Mouse (Mus musculus): ENCODE results near the gene Ceacam19. TPM values are rescaled to one million over a fixed set of nuclear protein-coding genes. Genes with fewer than 3 reads are reported as not detected.

Ceacam19 gene
- polyA plus RNA-seq, 1 experiment from 2014 or later, result 0.23 TPM

DNA sequence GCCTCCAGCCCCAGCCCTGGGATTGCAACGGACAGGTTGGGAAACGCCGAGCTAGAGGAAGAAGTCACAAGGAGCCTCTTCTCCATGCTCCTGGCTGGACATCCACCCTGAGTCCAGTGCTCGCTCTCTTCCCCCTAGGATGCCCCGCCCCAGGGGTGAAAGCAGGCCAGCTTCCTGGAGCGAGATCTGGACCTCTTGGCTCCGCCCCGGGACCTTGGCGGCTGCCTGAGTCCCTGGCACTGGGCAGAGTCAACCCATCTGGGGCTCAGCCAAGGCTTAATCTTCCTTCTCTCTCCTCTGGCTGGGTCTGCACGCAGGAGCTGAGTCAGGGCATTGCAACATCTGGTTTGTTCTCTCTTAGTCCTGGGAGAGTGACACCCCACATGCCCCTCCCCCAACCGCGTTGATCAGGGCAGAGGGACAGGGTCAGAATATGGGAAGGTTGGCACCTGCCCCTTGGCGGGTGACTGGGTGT lies 57.0 kb downstream of the Ceacam19 start:
- H3K4me2 ChIP-seq (replicated peaks), result no peak overlapping the region
- no peak overlapping the region for H3K4me3 ChIP-seq
- H3K9me3 ChIP-seq, result no peaks in the 10 kb centered on the region
- no peak overlapping the region for H3K9ac ChIP-seq
- 29% methylated on average over 13 of the region's 13 CpGs for WGBS
- no peak overlapping the region for H3K27ac ChIP-seq
- peaks cover 11% of the 10 kb centered on the region for H3K4me1 ChIP-seq
- no peaks in the 10 kb centered on the region for H3K36me3 ChIP-seq
- ATAC-seq (ENCODE audit: low FRiP score, low read depth), result peak; percentile 41; the same call in 1 of the 2 replicates
- peaks cover 10% of the 10 kb centered on the region; the same call in 1 of the 2 replicates for H3K27me3 ChIP-seq

DNA sequence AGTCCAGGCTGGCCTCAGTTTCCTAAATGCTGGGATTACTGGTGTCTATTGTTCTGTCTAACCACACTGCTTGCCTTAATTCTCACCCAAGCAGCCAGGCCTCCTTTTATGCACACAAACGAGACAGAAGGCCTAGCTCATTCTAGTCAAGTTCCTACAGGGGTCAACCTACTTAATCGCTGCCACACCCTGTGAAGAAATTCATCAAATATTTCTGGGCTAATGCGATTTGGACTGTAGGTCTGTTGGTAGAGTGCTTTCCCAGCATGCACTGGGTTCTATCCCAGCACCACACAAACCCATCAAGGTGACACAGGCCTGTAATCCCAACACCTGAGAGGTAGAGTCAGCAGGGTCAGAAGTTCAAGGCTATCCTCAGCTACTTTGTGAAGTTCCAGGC lies 58.1 kb downstream of the Ceacam19 start:
- WGBS, result 81% methylated on average over 3 of the region's 3 CpGs
- Histone ChIP-seq H3K36me3 (no peaks in the 10 kb centered on the region), H3K27me3 (peaks cover 12% of the 10 kb centered on the region), H3K4me2 (replicated peaks) (no peak overlapping the region), H3K4me1 (peaks cover 12% of the 10 kb centered on the region), H3K27ac (no peak overlapping the region), H3K9me3 (no peaks in the 10 kb centered on the region), H3K9ac (no peak overlapping the region), H3K4me3 (no peak overlapping the region)
- ATAC-seq (ENCODE audit: low FRiP score, low read depth), result no peak

DNA sequence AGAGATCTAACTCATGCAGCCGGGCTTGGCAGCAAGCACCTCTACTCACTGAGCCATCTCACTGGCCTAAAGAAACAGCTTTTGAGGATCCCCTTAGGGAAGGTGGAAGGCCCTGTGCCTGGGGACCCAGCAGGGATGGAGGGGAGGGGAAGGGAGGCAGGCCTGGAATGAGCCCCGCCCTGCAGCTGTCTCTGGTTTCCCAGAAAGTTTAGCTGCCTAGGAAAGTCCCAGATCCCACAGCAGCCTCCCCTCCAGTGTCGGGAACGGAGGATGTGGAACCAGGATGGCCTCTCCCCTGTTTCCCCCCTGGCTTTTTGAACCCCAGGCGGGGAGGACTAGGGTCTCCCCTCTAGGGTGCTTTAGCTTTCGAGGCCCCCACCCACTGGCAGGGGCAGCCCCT lies 61.0 kb downstream of the Ceacam19 start:
- no peak overlapping the region for H3K4me3 ChIP-seq
- no peak overlapping the region for H3K27ac ChIP-seq
- ATAC-seq (ENCODE audit: low FRiP score, low read depth), result no peak
- H3K27me3 ChIP-seq, result peaks cover 35% of the 10 kb centered on the region
- H3K4me2 ChIP-seq (replicated peaks), result no peak overlapping the region
- H3K9ac ChIP-seq, result no peak overlapping the region
- no peaks in the 10 kb centered on the region for H3K9me3 ChIP-seq
- peaks cover 33% of the 10 kb centered on the region for H3K4me1 ChIP-seq
- H3K36me3 ChIP-seq, result no peaks in the 10 kb centered on the region
- WGBS, result 28% methylated on average over 6 of the region's 6 CpGs

Other genes starting within 250 kb of the Ceacam19 start
- 75.9 and 77.4 TPM in 2 replicates for gene Clptm1, start 222.9 kb downstream of the Ceacam19 start, polyA plus RNA-seq (2015; fragmentation: Nextera tagmentation; extraction: Ambion mirVana)
- 1.1 and 1.7 TPM in 2 replicates for gene Apoc2, start 210.0 kb downstream of the Ceacam19 start, polyA plus RNA-seq (2015; fragmentation: Nextera tagmentation; extraction: Ambion mirVana)
- 0.64 TPM in 1 of 2 replicates, not detected in the other for gene Gm44805, start 206.5 kb downstream of the Ceacam19 start, polyA plus RNA-seq (2015; fragmentation: Nextera tagmentation; extraction: Ambion mirVana)
- not detected in 2 replicates for gene Apoc4, start 206.5 kb downstream of the Ceacam19 start, polyA plus RNA-seq (2015; fragmentation: Nextera tagmentation; extraction: Ambion mirVana)
- 8.9 and 10.3 TPM in 2 replicates for gene Apoc1, start 195.3 kb downstream of the Ceacam19 start, polyA plus RNA-seq (2015; fragmentation: Nextera tagmentation; extraction: Ambion mirVana)
- 236 and 241 TPM in 2 replicates for gene Apoe, start 188.8 kb downstream of the Ceacam19 start, polyA plus RNA-seq (2015; fragmentation: Nextera tagmentation; extraction: Ambion mirVana)
- 126 and 133 TPM in 2 replicates for gene Tomm40, start 172.5 kb downstream of the Ceacam19 start, polyA plus RNA-seq (2015; fragmentation: Nextera tagmentation; extraction: Ambion mirVana)
- 88.6 and 88.7 TPM in 2 replicates for gene Nectin2, start 137.5 kb downstream of the Ceacam19 start, polyA plus RNA-seq (2015; fragmentation: Nextera tagmentation; extraction: Ambion mirVana)
- gene Bcam, start 116.9 kb downstream of the Ceacam19 start, polyA plus RNA-seq (2015; fragmentation: Nextera tagmentation; extraction: Ambion mirVana), result 69.0 and 72.7 TPM in 2 replicates
- gene Cblc, start 91.2 kb downstream of the Ceacam19 start, polyA plus RNA-seq (2015; fragmentation: Nextera tagmentation; extraction: Ambion mirVana), result 4.2 and 4.9 TPM in 2 replicates
- gene Bcl3, start 65.2 kb downstream of the Ceacam19 start, polyA plus RNA-seq (2015; fragmentation: Nextera tagmentation; extraction: Ambion mirVana), result 1.5 and 2.0 TPM in 2 replicates
- not detected in 2 replicates for gene Gm19345, start 36.0 kb downstream of the Ceacam19 start, polyA plus RNA-seq (2015; fragmentation: Nextera tagmentation; extraction: Ambion mirVana)
- not detected in 2 replicates for gene Ceacam16, start 26.7 kb downstream of the Ceacam19 start, polyA plus RNA-seq (2015; fragmentation: Nextera tagmentation; extraction: Ambion mirVana)
- 11.3 and 11.8 TPM in 2 replicates for gene Pvr, start 33.2 kb upstream of the Ceacam19 start, polyA plus RNA-seq (2015; fragmentation: Nextera tagmentation; extraction: Ambion mirVana)
- gene Igsf23, start 62.8 kb upstream of the Ceacam19 start, polyA plus RNA-seq (2015; fragmentation: Nextera tagmentation; extraction: Ambion mirVana), result 0.08 TPM in 1 of 2 replicates, not detected in the other
- not detected in 2 replicates for gene Ceacam20, start 77.4 kb upstream of the Ceacam19 start, polyA plus RNA-seq (2015; fragmentation: Nextera tagmentation; extraction: Ambion mirVana)
- gene Nlrp9b, start 103.5 kb upstream of the Ceacam19 start, polyA plus RNA-seq (2015; fragmentation: Nextera tagmentation; extraction: Ambion mirVana), result not detected in 2 replicates
- not detected in 2 replicates for gene Vmn1r91, start 211.7 kb upstream of the Ceacam19 start, polyA plus RNA-seq (2015; fragmentation: Nextera tagmentation; extraction: Ambion mirVana)
- not detected in 2 replicates for gene Gm16442, start 234.6 kb upstream of the Ceacam19 start, polyA plus RNA-seq (2015; fragmentation: Nextera tagmentation; extraction: Ambion mirVana)

Data from limb, embryonic 13.5 days (tissue).